Mouse (Mus musculus) forebrain, embryonic 11.5 days (tissue): ENCODE results near the gene Tmem183a. TPM values are rescaled to one million over a fixed set of nuclear protein-coding genes. Genes with fewer than 3 reads are reported as not detected.

Source experiments
- ATAC-seq: fragments of 200-750 bp; cut with Nextera tagmentation; replicated peaks from 2 replicates; pipeline ENCODE4 v1.8.0; 2017; ENCODE audit warnings: moderate TSS enrichment; ENCODE audit not compliant: low FRiP score
- DNase-seq: peaks from one replicate; pipeline ENCODE4 v3.0.0-alpha.2; 2017; ENCODE audit warnings: low spot score
- H3K27ac ChIP-seq: fragments of 300-500 bp; sonication (generic); 2 replicates; pipeline ENCODE4 v1.5.1; 2014; ENCODE audit warnings: low read depth, low read length
- H3K27me3 ChIP-seq: fragments of 300-500 bp; sonication (generic); 2 replicates; pipeline ENCODE4 v1.6.1; 2014; ENCODE audit warnings: mild to moderate bottlenecking, low read length, mixed read lengths; ENCODE audit not compliant: control insufficient read depth, insufficient read depth
- H3K36me3 ChIP-seq: fragments of 300-500 bp; sonication (generic); 2 replicates; pipeline ENCODE4 v1.6.1; 2014; ENCODE audit warnings: mild to moderate bottlenecking, low read length, moderate library complexity, mixed read lengths; ENCODE audit not compliant: control insufficient read depth, insufficient read depth
- H3K4me1 ChIP-seq: fragments of 300-500 bp; sonication (generic); replicated peaks from 2 replicates; pipeline ENCODE4 v1.6.1; 2014; ENCODE audit warnings: low read length, mixed read lengths; ENCODE audit not compliant: control insufficient read depth, insufficient read depth
- H3K4me2 ChIP-seq: fragments of 300-500 bp; sonication (generic); 2 replicates; pipeline ENCODE4 v1.6.1; 2014; ENCODE audit warnings: low read depth, mild to moderate bottlenecking, low read length, moderate library complexity, mixed read lengths; ENCODE audit not compliant: severe bottlenecking
- H3K4me3 ChIP-seq: fragments of 300-500 bp; sonication (generic); 2 replicates; pipeline ENCODE4 v1.5.1; 2014; ENCODE audit warnings: low read depth, low read length
- H3K9ac ChIP-seq: fragments of 300-500 bp; sonication (generic); 2 replicates; pipeline ENCODE4 v1.6.1; 2014; ENCODE audit warnings: low read length
- H3K9me3 ChIP-seq: fragments of 300-500 bp; sonication (generic); 2 replicates; pipeline ENCODE4 v1.6.1; 2016; ENCODE audit warnings: low read length, mixed read lengths; ENCODE audit not compliant: control insufficient read depth
- WGBS: fragments of 180-500 bp; shearing (Covaris S2); extraction: QIAGEN DNeasy Blood & Tissue Kit; methylation state at CpG from one replicate; pipeline ENCODE4 v1.1.7; 2014; 5-methylcytosine and 5-hydroxymethylcytosine counted together
- polyA plus RNA-seq: library from polyadenylated mRNA; unstranded; fragments of >200 nt; fragmentation: Nextera tagmentation; extraction: Ambion mirVana; gene quantifications from 2 replicates; pipeline ENCODE4 v1.2.1, GENCODE M21; 2014

Tmem183a gene
- polyA plus RNA-seq, 1 experiment from 2014 or later, result 133 TPM

DNA sequence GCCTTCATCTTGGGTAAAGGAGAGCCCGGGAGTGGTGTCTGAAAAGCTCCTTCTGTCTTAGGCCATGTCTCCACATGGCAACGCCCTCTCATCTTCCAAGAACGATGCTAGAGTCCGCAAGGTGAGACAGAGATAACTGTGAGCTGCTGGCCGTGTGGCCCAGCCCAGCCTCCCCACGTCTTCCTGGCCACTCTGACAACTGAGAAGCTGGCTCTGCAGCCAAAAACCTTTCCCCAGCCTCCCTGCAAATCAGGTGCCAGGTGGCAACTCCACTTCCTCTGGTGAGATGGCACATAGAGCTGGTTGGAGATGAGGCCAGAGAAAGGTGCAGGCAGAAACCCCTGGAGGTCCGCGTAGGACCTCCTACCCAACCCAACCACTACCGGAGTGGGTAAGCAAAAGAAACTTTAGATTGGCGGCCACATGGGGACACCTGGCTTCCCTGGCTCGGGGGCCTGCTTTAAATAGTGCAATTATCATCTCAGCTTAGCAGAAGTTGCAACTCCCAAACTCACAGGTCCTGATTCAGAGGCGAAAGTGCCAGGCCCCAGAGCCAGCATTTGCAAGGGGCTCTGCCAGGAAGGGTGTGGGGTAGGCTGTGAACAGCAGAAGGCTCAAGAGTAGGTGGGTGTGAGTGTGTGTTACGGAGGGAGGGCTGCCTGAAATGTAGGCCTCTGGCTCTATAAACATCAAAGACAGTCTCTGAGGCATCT is 26.4 kb downstream of the Tmem183a start:
- DNase-seq, result peak; percentile 45

GRCm38 (mm10) chr1:134334111-134334827 is 27.5 kb downstream of the Tmem183a start:
- DNase-seq, result peak; percentile 37
- H3K36me3 ChIP-seq, result no peaks in the 10 kb centered on the region
- no peak overlapping the region for H3K4me3 ChIP-seq
- no peak overlapping the region for H3K27ac ChIP-seq
- H3K4me1 ChIP-seq, result no peaks in the 10 kb centered on the region
- no peak overlapping the region for H3K9ac ChIP-seq
- no peak overlapping the region for H3K4me2 ChIP-seq
- H3K27me3 ChIP-seq, result no peaks in the 10 kb centered on the region
- no peaks in the 10 kb centered on the region for H3K9me3 ChIP-seq
- ATAC-seq, result no peak
- WGBS, result 79% methylated on average over 7 of the region's 7 CpGs

More for the DNA sequence above, 26.4 kb downstream of the Tmem183a start:
- ATAC-seq, result no peak
- H3K27me3 ChIP-seq, result no peaks in the 10 kb centered on the region
- H3K4me3 ChIP-seq, result no peak overlapping the region
- no peak overlapping the region for H3K27ac ChIP-seq
- no peak overlapping the region for H3K4me2 ChIP-seq
- WGBS, result 75% methylated on average over 13 of the region's 13 CpGs
- H3K9ac ChIP-seq, result no peak overlapping the region
- H3K36me3 ChIP-seq, result no peaks in the 10 kb centered on the region
- H3K9me3 ChIP-seq, result no peaks in the 10 kb centered on the region
- no peaks in the 10 kb centered on the region for H3K4me1 ChIP-seq

GRCm38 (mm10) chr1:134333371-134334110 is 28.2 kb downstream of the Tmem183a start:
- no peaks in the 10 kb centered on the region for H3K4me1 ChIP-seq
- no peak overlapping the region for H3K4me3 ChIP-seq
- H3K4me2 ChIP-seq, result no peak overlapping the region
- ATAC-seq, result no peak
- peak; percentile 30 for DNase-seq
- WGBS, result 90% methylated on average over 9 of the region's 10 CpGs
- H3K9ac ChIP-seq, result no peak overlapping the region
- H3K36me3 ChIP-seq, result no peaks in the 10 kb centered on the region
- no peaks in the 10 kb centered on the region for H3K9me3 ChIP-seq
- no peaks in the 10 kb centered on the region for H3K27me3 ChIP-seq
- H3K27ac ChIP-seq, result no peak overlapping the region

GRCm38 (mm10) chr1:134332770-134333271 is 29.0 kb downstream of the Tmem183a start, which contains the start of gene Ppfia4:
TSS of gene Ppfia4 (minus strand) at chr1:134332928.
- no peak for ATAC-seq
- Histone ChIP-seq H3K9me3 (no peaks in the 10 kb centered on the region), H3K9ac (no peak within 1 kb of the TSS), H3K4me2 (no peak within 1 kb of the TSS), H3K4me3 (no peak within 1 kb of the TSS), H3K4me1 (no peaks in the 10 kb centered on the region), H3K27me3 (no peaks in the 10 kb centered on the region), H3K27ac (no peak within 1 kb of the TSS), H3K36me3 (no peaks in the 10 kb centered on the region)
- WGBS, result 68% methylated on average over 13 of the region's 13 CpGs
- peak; percentile 49 for DNase-seq

GRCm38 (mm10) chr1:134331879-134332635 is 29.7 kb downstream of the Tmem183a start:
- DNase-seq (peak; percentile 87), ATAC-seq (no peak)
- Histone ChIP-seq H3K9ac (no peak overlapping the region), H3K4me2 (no peak overlapping the region), H3K27ac (no peak overlapping the region), H3K9me3 (no peaks in the 10 kb centered on the region), H3K27me3 (no peaks in the 10 kb centered on the region), H3K36me3 (no peaks in the 10 kb centered on the region), H3K4me3 (no peak overlapping the region), H3K4me1 (no peaks in the 10 kb centered on the region)
- WGBS, result 59% methylated on average over 20 of the region's 20 CpGs

GRCm38 (mm10) chr1:134326841-134327346 is 34.9 kb downstream of the Tmem183a start:
- 97% methylated on average over 12 of the region's 12 CpGs for WGBS
- no peaks in the 10 kb centered on the region for H3K27me3 ChIP-seq
- H3K9me3 ChIP-seq, result no peaks in the 10 kb centered on the region
- H3K36me3 ChIP-seq, result no peaks in the 10 kb centered on the region
- no peak overlapping the region for H3K27ac ChIP-seq
- no peak overlapping the region for H3K4me2 ChIP-seq
- ATAC-seq (no peak), DNase-seq (no peak)
- H3K4me1 ChIP-seq, result no peaks in the 10 kb centered on the region
- no peak overlapping the region for H3K4me3 ChIP-seq
- H3K9ac ChIP-seq, result no peak overlapping the region

- H3K27me3 ChIP-seq, result no peaks in the 10 kb centered on the region
- no peak overlapping the region for H3K27ac ChIP-seq
- no peaks in the 10 kb centered on the region for H3K9me3 ChIP-seq
- peaks cover 5% of the 10 kb centered on the region for H3K4me1 ChIP-seq
- 89% methylated on average over 6 of the region's 6 CpGs for WGBS
- no peak for ATAC-seq
- H3K4me2 ChIP-seq, result no peak overlapping the region
- H3K4me3 ChIP-seq, result no peak overlapping the region
- H3K36me3 ChIP-seq, result no peaks in the 10 kb centered on the region
- no peak overlapping the region for H3K9ac ChIP-seq
- no peak for DNase-seq
Measured at GRCm38 (mm10) chr1:134322591-134322990, 39.2 kb downstream of the Tmem183a start.
